Mouse (Mus musculus): ENCODE results near the gene Hey2. TPM values are rescaled to one million over a fixed set of nuclear protein-coding genes. Genes with fewer than 3 reads are reported as not detected.

The Hey2 gene
- polyA plus RNA-seq, 1 experiment from 2014 or later = 6.0 TPM

DNA sequence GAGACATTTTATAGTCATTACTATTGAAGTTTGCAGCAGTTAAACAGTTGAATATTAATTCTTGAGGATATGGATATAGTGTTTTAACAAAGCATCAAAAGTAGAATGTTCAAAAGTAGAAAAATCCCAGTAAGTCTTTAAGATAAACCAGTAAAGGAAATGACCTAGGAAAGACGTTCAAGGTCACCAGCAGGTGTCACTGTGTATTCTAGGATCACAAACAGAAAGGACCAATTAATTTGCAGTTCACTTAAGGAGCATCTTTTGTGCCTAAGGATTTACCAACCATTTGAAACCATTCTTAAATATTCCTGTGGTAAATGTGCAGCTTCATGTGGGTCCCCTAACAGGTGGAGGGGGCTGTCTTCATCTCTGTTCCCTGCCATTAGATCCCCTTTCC lies 4.4 kb downstream of the Hey2 start:
- Histone ChIP-seq H3K27ac (ENCODE audit: low read length) (no peak overlapping the region), H3K4me2 (replicated peaks; ENCODE audit: low read depth, low read length) (no peak overlapping the region), H3K4me3 (ENCODE audit: low read length) (no peak overlapping the region), H3K9ac (replicated peaks; ENCODE audit: low read length) (no peak overlapping the region), H3K9me3 (ENCODE audit: low read length) (no peaks in the 10 kb centered on the region), H3K27me3 (ENCODE audit: insufficient read depth, low read length) (0 out of 2 replicates have a peak, but pooled peaks cover 3% of the 10 kb centered on the region), H3K4me1 (ENCODE audit: insufficient read depth, low read length) (peaks cover 7% of the 10 kb centered on the region), H3K36me3 (ENCODE audit: insufficient read depth, low read length) (peaks cover 7% of the 10 kb centered on the region; the same call in 1 of the 2 replicates)
- ATAC-seq (ENCODE audit: low FRiP score, low TSS enrichment) = no peak
- WGBS = 3% methylated on average over 1 of the region's 1 CpGs

GRCm38 (mm10) chr10:30825049-30825448 lies 17.6 kb downstream of the Hey2 start:
- no peak overlapping the region for H3K4me3 ChIP-seq (ENCODE audit: low read length)
- no peak overlapping the region for H3K27ac ChIP-seq (ENCODE audit: low read length)
- no peaks in the 10 kb centered on the region for H3K9me3 ChIP-seq (ENCODE audit: low read length)
- no peaks in the 10 kb centered on the region for H3K4me1 ChIP-seq (ENCODE audit: insufficient read depth, low read length)
- no peak overlapping the region for H3K4me2 ChIP-seq (replicated peaks; ENCODE audit: low read depth, low read length)
- H3K9ac ChIP-seq (replicated peaks; ENCODE audit: low read length) = no peak overlapping the region
- 7% methylated on average over 1 of the region's 1 CpGs for WGBS
- H3K27me3 ChIP-seq (ENCODE audit: insufficient read depth, low read length) = no peaks in the 10 kb centered on the region
- no peaks in the 10 kb centered on the region for H3K36me3 ChIP-seq (ENCODE audit: insufficient read depth, low read length)
- peak; percentile 54; the same call in 1 of the 2 replicates for ATAC-seq (ENCODE audit: low FRiP score, low TSS enrichment)

- H3K27ac ChIP-seq (ENCODE audit: low read length) = no peak overlapping the region
- no peaks in the 10 kb centered on the region for H3K4me1 ChIP-seq (ENCODE audit: insufficient read depth, low read length)
- H3K4me2 ChIP-seq (replicated peaks; ENCODE audit: low read depth, low read length) = peak overlapping the region; percentile 47
- no peaks in the 10 kb centered on the region for H3K36me3 ChIP-seq (ENCODE audit: insufficient read depth, low read length)
- ATAC-seq (ENCODE audit: low FRiP score, low TSS enrichment) = peak; percentile 97
- no peaks in the 10 kb centered on the region for H3K27me3 ChIP-seq (ENCODE audit: insufficient read depth, low read length)
- peak overlapping the region; percentile 57 for H3K4me3 ChIP-seq (ENCODE audit: low read length)
- 8% methylated on average over 11 of the region's 11 CpGs for WGBS
- peak overlapping the region; percentile 58 for H3K9ac ChIP-seq (replicated peaks; ENCODE audit: low read length)
- no peaks in the 10 kb centered on the region; the same call in 1 of the 2 replicates for H3K9me3 ChIP-seq (ENCODE audit: low read length)
Measured at GRCm38 (mm10) chr10:30810967-30811293, 31.7 kb downstream of the Hey2 start.

- Histone ChIP-seq H3K27me3 (ENCODE audit: insufficient read depth, low read length) (no peaks in the 10 kb centered on the region), H3K9me3 (ENCODE audit: low read length) (no peaks in the 10 kb centered on the region; the same call in 1 of the 2 replicates), H3K4me2 (replicated peaks; ENCODE audit: low read depth, low read length) (peak overlapping the region; percentile 47), H3K36me3 (ENCODE audit: insufficient read depth, low read length) (no peaks in the 10 kb centered on the region), H3K4me3 (ENCODE audit: low read length) (peak overlapping the region; percentile 57), H3K4me1 (ENCODE audit: insufficient read depth, low read length) (no peaks in the 10 kb centered on the region), H3K9ac (replicated peaks; ENCODE audit: low read length) (peak overlapping the region; percentile 58), H3K27ac (ENCODE audit: low read length) (no peak overlapping the region)
- peak; percentile 62 for ATAC-seq (ENCODE audit: low FRiP score, low TSS enrichment)
- WGBS = 38% methylated on average over 9 of the region's 9 CpGs
Measured at GRCm38 (mm10) chr10:30810247-30810966, 32.2 kb downstream of the Hey2 start.

- Histone ChIP-seq H3K4me2 (replicated peaks; ENCODE audit: low read depth, low read length) (peak overlapping the region; percentile 64), H3K27ac (ENCODE audit: low read length) (peak overlapping the region; percentile 96), H3K27me3 (ENCODE audit: insufficient read depth, low read length) (no peaks in the 10 kb centered on the region), H3K9ac (replicated peaks; ENCODE audit: low read length) (peak overlapping the region; percentile 92), H3K4me3 (ENCODE audit: low read length) (peak overlapping the region; percentile 94), H3K9me3 (ENCODE audit: low read length) (no peaks in the 10 kb centered on the region), H3K4me1 (ENCODE audit: insufficient read depth, low read length) (peaks cover 17% of the 10 kb centered on the region), H3K36me3 (ENCODE audit: insufficient read depth, low read length) (no peaks in the 10 kb centered on the region)
- no peak; the same call in 1 of the 2 replicates for ATAC-seq (ENCODE audit: low FRiP score, low TSS enrichment)
- WGBS = 28% methylated on average over 7 of the region's 7 CpGs
Measured at GRCm38 (mm10) chr10:30803587-30804253, 38.9 kb downstream of the Hey2 start.

GRCm38 (mm10) chr10:30802681-30803586 lies 39.7 kb downstream of the Hey2 start, which contains the start of gene Ncoa7:
Gene Ncoa7, minus strand, starts transcription at chr10:30803326.
- peak within 1 kb of the TSS; percentile 92 for H3K9ac ChIP-seq (replicated peaks; ENCODE audit: low read length)
- H3K9me3 ChIP-seq (ENCODE audit: low read length) = no peaks in the 10 kb centered on the region
- peak; percentile 95 for ATAC-seq (ENCODE audit: low FRiP score, low TSS enrichment)
- under 1% methylated on average over 73 of the region's 89 CpGs for WGBS
- peak within 1 kb of the TSS; percentile 94 for H3K4me3 ChIP-seq (ENCODE audit: low read length)
- H3K4me2 ChIP-seq (replicated peaks; ENCODE audit: low read depth, low read length) = peak within 1 kb of the TSS; percentile 64
- no peaks in the 10 kb centered on the region for H3K27me3 ChIP-seq (ENCODE audit: insufficient read depth, low read length)
- H3K4me1 ChIP-seq (ENCODE audit: insufficient read depth, low read length) = peaks cover 17% of the 10 kb centered on the region
- H3K27ac ChIP-seq (ENCODE audit: low read length) = peak within 1 kb of the TSS; percentile 96
- H3K36me3 ChIP-seq (ENCODE audit: insufficient read depth, low read length) = no peaks in the 10 kb centered on the region

DNA sequence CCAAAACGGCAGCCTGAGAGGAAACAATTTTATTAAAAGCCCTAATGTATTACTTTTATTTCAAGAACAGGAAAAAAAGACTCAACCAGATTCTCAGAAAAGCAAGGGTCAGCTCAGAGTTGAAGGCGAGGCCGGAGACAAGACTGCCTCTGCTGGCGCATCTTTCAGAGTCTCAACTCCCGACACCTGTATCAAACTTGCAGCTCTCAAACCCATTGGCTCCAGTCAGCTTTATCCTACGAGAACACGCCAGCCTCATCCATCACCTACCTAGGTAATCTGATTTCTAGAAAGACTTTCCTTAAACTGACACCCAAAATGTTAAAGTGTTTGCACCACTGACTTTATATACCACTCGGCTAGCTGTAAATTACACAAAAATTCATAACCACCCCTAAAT lies 40.6 kb downstream of the Hey2 start:
- Histone ChIP-seq H3K4me1 (ENCODE audit: insufficient read depth, low read length) (peaks cover 17% of the 10 kb centered on the region), H3K9me3 (ENCODE audit: low read length) (no peaks in the 10 kb centered on the region), H3K36me3 (ENCODE audit: insufficient read depth, low read length) (no peaks in the 10 kb centered on the region), H3K4me2 (replicated peaks; ENCODE audit: low read depth, low read length) (peak overlapping the region; percentile 64), H3K9ac (replicated peaks; ENCODE audit: low read length) (peak overlapping the region; percentile 92), H3K4me3 (ENCODE audit: low read length) (peak overlapping the region; percentile 94), H3K27me3 (ENCODE audit: insufficient read depth, low read length) (no peaks in the 10 kb centered on the region), H3K27ac (ENCODE audit: low read length) (peak overlapping the region; percentile 96)
- no peak for ATAC-seq (ENCODE audit: low FRiP score, low TSS enrichment)
- 7% methylated on average over 8 of the region's 8 CpGs for WGBS

DNA sequence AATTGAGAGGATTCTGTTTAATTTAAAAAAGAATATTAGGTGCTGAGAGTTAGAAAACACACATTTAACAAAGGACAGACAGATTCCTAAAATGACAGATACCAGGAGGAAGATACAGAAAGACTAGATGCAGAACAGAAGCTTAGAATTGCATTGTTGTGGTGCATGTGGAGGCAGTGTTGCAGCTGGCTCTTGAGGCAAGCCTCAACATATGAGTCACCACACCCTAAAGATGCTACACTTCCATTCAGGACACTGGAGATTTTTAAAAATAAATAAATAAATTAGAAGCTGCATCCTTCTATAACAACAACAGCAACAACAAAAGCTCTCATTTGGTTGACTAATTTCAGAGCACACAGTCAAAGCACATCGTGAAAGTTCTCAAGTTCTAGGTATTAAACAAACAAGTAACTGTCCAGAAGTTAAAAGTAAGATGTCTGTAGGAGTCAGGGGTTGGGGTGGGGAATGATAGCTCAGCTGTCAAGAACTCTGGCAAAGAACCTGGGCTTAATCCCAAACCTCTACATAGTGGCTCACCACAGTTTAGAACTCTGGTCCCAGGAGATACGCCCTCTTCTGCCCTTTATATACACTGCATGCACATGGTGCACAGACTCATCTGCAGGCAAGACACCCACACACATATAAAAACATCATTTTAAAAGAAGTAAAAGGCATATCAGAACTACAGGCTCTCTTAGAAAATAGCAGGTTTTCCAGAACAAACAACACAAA lies 42.7 kb downstream of the Hey2 start:
- Histone ChIP-seq H3K4me3 (ENCODE audit: low read length) (no peak overlapping the region), H3K27me3 (ENCODE audit: insufficient read depth, low read length) (no peaks in the 10 kb centered on the region), H3K27ac (ENCODE audit: low read length) (no peak overlapping the region), H3K9ac (replicated peaks; ENCODE audit: low read length) (no peak overlapping the region), H3K9me3 (ENCODE audit: low read length) (peaks cover 4% of the 10 kb centered on the region; the same call in 1 of the 2 replicates), H3K4me1 (ENCODE audit: insufficient read depth, low read length) (peaks cover 17% of the 10 kb centered on the region), H3K36me3 (ENCODE audit: insufficient read depth, low read length) (peaks cover 3% of the 10 kb centered on the region), H3K4me2 (replicated peaks; ENCODE audit: low read depth, low read length) (no peak overlapping the region)
- ATAC-seq (ENCODE audit: low FRiP score, low TSS enrichment) = no peak
- WGBS = 77% methylated on average over 2 of the region's 2 CpGs

Measured in kidney, embryonic 16.5 days (tissue).